Mouse (Mus musculus): ENCODE results near the gene P3h3. TPM values are rescaled to one million over a fixed set of nuclear protein-coding genes. Genes with fewer than 3 reads are reported as not detected.

P3h3 gene
- polyA plus RNA-seq, 1 experiment from 2014 or later = 28.6 TPM

- Histone ChIP-seq H3K9me3 (replicated peaks) (no peaks in the 10 kb centered on the region), H3K36me3 (no peaks in the 10 kb centered on the region), H3K27ac (no peak overlapping the region), H3K4me1 (peaks cover 52% of the 10 kb centered on the region), H3K4me3 (replicated peaks) (peak overlapping the region; percentile 55), H3K27me3 (peaks cover 30% of the 10 kb centered on the region), H3K4me2 (peak overlapping the region; percentile 97), H3K9ac (peak overlapping the region; percentile 64)
- peak; percentile 30 for ATAC-seq (replicated peaks; ENCODE audit: low FRiP score)
- under 1% methylated on average over 16 of the region's 16 CpGs for WGBS
These were observed 5.6 kb upstream of the P3h3 start for GRCm38 (mm10) chr6:124863125-124863657.

- H3K36me3 ChIP-seq = no peaks in the 10 kb centered on the region
- H3K9ac ChIP-seq = peak overlapping the region; percentile 64
- peak overlapping the region; percentile 97 for H3K4me2 ChIP-seq
- H3K27me3 ChIP-seq = peaks cover 30% of the 10 kb centered on the region
- peaks cover 59% of the 10 kb centered on the region for H3K4me1 ChIP-seq
- H3K9me3 ChIP-seq (replicated peaks) = no peaks in the 10 kb centered on the region
- no peak for ATAC-seq (replicated peaks; ENCODE audit: low FRiP score)
- H3K27ac ChIP-seq = no peak overlapping the region
- H3K4me3 ChIP-seq (replicated peaks) = peak overlapping the region; percentile 55
- WGBS = 10% methylated on average over 8 of the region's 8 CpGs
These were observed 5.0 kb upstream of the P3h3 start for GRCm38 (mm10) chr6:124862406-124863124.

- H3K36me3 ChIP-seq = no peaks in the 10 kb centered on the region
- peaks cover 62% of the 10 kb centered on the region for H3K4me1 ChIP-seq
- no peaks in the 10 kb centered on the region for H3K9me3 ChIP-seq (replicated peaks)
- no peak overlapping the region for H3K27ac ChIP-seq
- H3K27me3 ChIP-seq = peaks cover 28% of the 10 kb centered on the region
- no peak overlapping the region for H3K4me2 ChIP-seq
- no peak for ATAC-seq (replicated peaks; ENCODE audit: low FRiP score)
- H3K9ac ChIP-seq = no peak overlapping the region
- 17% methylated on average over 3 of the region's 3 CpGs for WGBS
- H3K4me3 ChIP-seq (replicated peaks) = no peak overlapping the region
These were observed 4.2 kb upstream of the P3h3 start for GRCm38 (mm10) chr6:124861802-124862201.

- no peaks in the 10 kb centered on the region for H3K9me3 ChIP-seq (replicated peaks)
- no peak overlapping the region for H3K4me3 ChIP-seq (replicated peaks)
- ATAC-seq (replicated peaks; ENCODE audit: low FRiP score) = no peak
- H3K36me3 ChIP-seq = no peaks in the 10 kb centered on the region
- WGBS = 83% methylated on average over 19 of the region's 19 CpGs
- no peak overlapping the region for H3K4me2 ChIP-seq
- peaks cover 66% of the 10 kb centered on the region for H3K4me1 ChIP-seq
- H3K27me3 ChIP-seq = peaks cover 26% of the 10 kb centered on the region
- H3K27ac ChIP-seq = no peak overlapping the region
- H3K9ac ChIP-seq = no peak overlapping the region
These were observed 3.7 kb upstream of the P3h3 start for GRCm38 (mm10) chr6:124861266-124861665.

GRCm38 (mm10) chr6:124860511-124860910 lies 3.0 kb upstream of the P3h3 start:
- no peak overlapping the region for H3K27ac ChIP-seq

GRCm38 (mm10) chr6:124859725-124860124 lies 2.2 kb upstream of the P3h3 start:
- H3K27me3 ChIP-seq = peaks cover 18% of the 10 kb centered on the region
- H3K4me3 ChIP-seq (replicated peaks) = 0 out of 2 replicates have a peak overlapping the region, but pooled peaks have one; percentile 0
- H3K36me3 ChIP-seq = no peaks in the 10 kb centered on the region
- H3K9me3 ChIP-seq (replicated peaks) = no peaks in the 10 kb centered on the region
- H3K4me2 ChIP-seq = peak overlapping the region; percentile 26
- no peak overlapping the region for H3K9ac ChIP-seq
- peaks cover 76% of the 10 kb centered on the region for H3K4me1 ChIP-seq
- H3K27ac ChIP-seq = no peak overlapping the region
- 11% methylated on average over 12 of the region's 12 CpGs for WGBS
- 0 out of 2 replicates have a peak, but pooled peaks have one; percentile 3 for ATAC-seq (replicated peaks; ENCODE audit: low FRiP score)

More at GRCm38 (mm10) chr6:124860511-124860910, 3.0 kb upstream of the P3h3 start:
- Histone ChIP-seq H3K27me3 (peaks cover 26% of the 10 kb centered on the region), H3K4me3 (replicated peaks) (no peak overlapping the region), H3K36me3 (no peaks in the 10 kb centered on the region), H3K4me2 (no peak overlapping the region), H3K9me3 (replicated peaks) (no peaks in the 10 kb centered on the region), H3K4me1 (peaks cover 73% of the 10 kb centered on the region), H3K9ac (no peak overlapping the region)
- no peak for ATAC-seq (replicated peaks; ENCODE audit: low FRiP score)
- 90% methylated on average over 9 of the region's 9 CpGs for WGBS

- H3K4me3 ChIP-seq (replicated peaks) = 0 out of 2 replicates have a peak overlapping the region, but pooled peaks have one; percentile 73
- WGBS = 77% methylated on average over 27 of the region's 28 CpGs
- no peaks in the 10 kb centered on the region for H3K9me3 ChIP-seq (replicated peaks)
- H3K27ac ChIP-seq = no peak overlapping the region
- H3K27me3 ChIP-seq = peaks cover 17% of the 10 kb centered on the region
- peak overlapping the region; percentile 84 for H3K4me2 ChIP-seq
- ATAC-seq (replicated peaks; ENCODE audit: low FRiP score) = no peak
- H3K4me1 ChIP-seq = peaks cover 70% of the 10 kb centered on the region
- peaks cover 4% of the 10 kb centered on the region; the same call in 1 of the 2 replicates for H3K36me3 ChIP-seq
- no peak overlapping the region for H3K9ac ChIP-seq
These were observed 1.2 kb upstream of the P3h3 start for GRCm38 (mm10) chr6:124858561-124859318.

- Histone ChIP-seq H3K4me1 (peaks cover 63% of the 10 kb centered on the region), H3K36me3 (peaks cover 11% of the 10 kb centered on the region), H3K9me3 (replicated peaks) (no peaks in the 10 kb centered on the region), H3K9ac (peak overlapping the region; percentile 90; the same call in 1 of the 2 replicates), H3K27ac (peak overlapping the region; percentile 96), H3K27me3 (peaks cover 15% of the 10 kb centered on the region), H3K4me2 (peak overlapping the region; percentile 84), H3K4me3 (replicated peaks) (peak overlapping the region; percentile 73)
- no peak for ATAC-seq (replicated peaks; ENCODE audit: low FRiP score)
- WGBS = 21% methylated on average over 26 of the region's 26 CpGs
These were observed 433 bp upstream of the P3h3 start for GRCm38 (mm10) chr6:124857840-124858530.

GRCm38 (mm10) chr6:124856321-124856720 lies 1.2 kb downstream of the P3h3 start:
- ATAC-seq (replicated peaks; ENCODE audit: low FRiP score) = peak; percentile 50; the same call in 1 of the 2 replicates
- Histone ChIP-seq H3K4me2 (peak overlapping the region; percentile 84), H3K9ac (peak overlapping the region; percentile 90; the same call in 1 of the 2 replicates), H3K9me3 (replicated peaks) (no peaks in the 10 kb centered on the region), H3K36me3 (peaks cover 20% of the 10 kb centered on the region), H3K27ac (peak overlapping the region; percentile 96), H3K4me3 (replicated peaks) (peak overlapping the region; percentile 73), H3K4me1 (peaks cover 48% of the 10 kb centered on the region), H3K27me3 (peaks cover 12% of the 10 kb centered on the region)
- WGBS = 6% methylated on average over 14 of the region's 14 CpGs

- peaks cover 12% of the 10 kb centered on the region for H3K27me3 ChIP-seq
- no peak overlapping the region for H3K27ac ChIP-seq
- 70% methylated on average over 12 of the region's 12 CpGs for WGBS
- peaks cover 36% of the 10 kb centered on the region for H3K4me1 ChIP-seq
- H3K36me3 ChIP-seq = peaks cover 20% of the 10 kb centered on the region
- ATAC-seq (replicated peaks; ENCODE audit: low FRiP score) = no peak
- H3K4me3 ChIP-seq (replicated peaks) = no peak overlapping the region
- no peak overlapping the region for H3K4me2 ChIP-seq
- H3K9me3 ChIP-seq (replicated peaks) = no peaks in the 10 kb centered on the region
- H3K9ac ChIP-seq = no peak overlapping the region
These were observed 2.9 kb downstream of the P3h3 start for GRCm38 (mm10) chr6:124854647-124855046.

- H3K9me3 ChIP-seq (replicated peaks) = no peaks in the 10 kb centered on the region
- H3K4me2 ChIP-seq = no peak overlapping the region
- H3K9ac ChIP-seq = no peak overlapping the region
- peaks cover 8% of the 10 kb centered on the region for H3K4me1 ChIP-seq
- H3K4me3 ChIP-seq (replicated peaks) = no peak overlapping the region
- 56% methylated on average over 8 of the region's 8 CpGs for WGBS
- H3K27me3 ChIP-seq = no peaks in the 10 kb centered on the region
- H3K27ac ChIP-seq = no peak overlapping the region
- ATAC-seq (replicated peaks; ENCODE audit: low FRiP score) = no peak
- peaks cover 37% of the 10 kb centered on the region for H3K36me3 ChIP-seq
These were observed 7.0 kb downstream of the P3h3 start for GRCm38 (mm10) chr6:124850535-124850934.

Measured in kidney, embryonic 15.5 days (tissue).